Mouse (Mus musculus) ovary, postnatal 10 days (tissue): Measurements from ENCODE around the gene Parvb.
A peak's percentile ranks its signal among the peaks of the same experiment; 100 is the strongest.
"Not testable (repeated sequence)": the region's sequence is repeated elsewhere in the genome, so short reads cannot be mapped to it uniquely, and the experiment has no call there.

Experiments
- DNase-seq: peaks from one replicate; pipeline ENCODE4 v3.0.0; 2022; ENCODE audit warnings: low spot score

Gene Parvb

DNA sequence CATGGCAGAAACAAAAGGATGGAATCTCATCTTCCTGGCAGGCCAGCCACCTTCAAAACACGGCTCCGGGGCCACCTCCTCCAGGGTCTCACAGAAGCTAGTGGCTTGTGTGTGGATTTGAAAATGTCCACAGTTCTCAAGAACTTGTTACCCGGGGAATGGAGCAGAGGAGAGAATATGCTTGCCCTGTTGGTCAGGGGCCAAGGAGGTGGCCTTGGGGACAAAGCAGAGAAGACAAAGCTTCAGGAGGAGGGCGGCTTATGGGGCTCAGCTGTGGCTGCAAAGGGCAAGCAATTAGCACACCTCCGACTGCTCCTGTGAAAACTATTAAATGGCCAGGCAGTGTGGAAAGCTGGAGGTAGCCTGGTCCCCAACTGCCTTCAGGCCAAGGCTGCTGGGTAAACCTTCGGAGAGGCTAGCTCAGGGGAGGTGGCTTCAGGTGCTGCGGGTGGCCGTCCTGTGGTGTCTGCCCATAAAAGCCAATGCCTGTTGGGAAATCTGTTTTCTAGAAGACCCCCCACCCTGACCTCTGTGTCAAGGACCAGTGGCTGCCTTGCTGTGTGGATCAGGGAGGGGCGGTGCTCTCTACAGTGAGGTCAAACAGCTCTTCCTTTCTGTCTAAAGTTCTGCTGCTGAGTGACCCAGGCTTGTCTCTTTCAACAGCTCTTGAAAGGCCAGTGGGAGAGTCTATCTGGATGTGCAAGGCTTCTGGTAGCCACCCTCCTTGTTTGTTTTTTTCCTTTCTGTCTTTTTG lies 26.9 kb downstream of the Parvb start:
- DNase-seq: no peak

DNA sequence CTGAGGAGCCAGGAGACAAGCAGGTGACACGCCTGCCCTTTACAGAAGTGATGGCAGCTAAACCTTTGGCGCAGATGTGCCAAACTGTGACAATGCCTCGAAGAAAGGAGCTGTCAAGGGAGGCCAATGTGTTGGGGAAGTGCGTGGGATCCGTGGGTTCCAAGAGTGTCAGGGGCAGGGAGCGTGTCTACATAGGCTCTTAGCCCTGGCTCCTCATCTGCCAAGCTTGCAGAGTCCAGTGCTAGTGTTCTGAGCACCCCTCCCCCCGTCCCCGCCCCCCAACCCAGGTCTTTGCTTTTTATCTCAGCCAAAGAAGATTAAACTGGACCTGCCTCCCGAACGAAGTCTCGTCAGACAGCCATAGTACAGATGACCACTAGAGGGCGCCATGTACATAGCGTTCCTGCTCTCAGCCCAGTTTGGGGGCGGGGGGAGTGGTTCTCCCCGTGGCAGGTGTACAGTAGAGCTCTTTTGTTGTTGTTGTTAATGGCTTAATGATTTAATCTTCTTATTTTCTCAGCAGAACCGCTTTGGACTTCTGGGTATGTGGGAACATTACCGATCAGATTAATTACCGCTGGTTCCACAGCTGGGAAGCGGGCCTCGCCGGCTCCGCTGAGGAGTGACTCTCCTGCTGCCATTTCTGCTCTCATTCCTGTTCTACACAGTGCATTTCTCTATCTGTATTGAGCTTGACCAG lies 28.4 kb downstream of the Parvb start:
- peak; percentile 57 for DNase-seq

DNA sequence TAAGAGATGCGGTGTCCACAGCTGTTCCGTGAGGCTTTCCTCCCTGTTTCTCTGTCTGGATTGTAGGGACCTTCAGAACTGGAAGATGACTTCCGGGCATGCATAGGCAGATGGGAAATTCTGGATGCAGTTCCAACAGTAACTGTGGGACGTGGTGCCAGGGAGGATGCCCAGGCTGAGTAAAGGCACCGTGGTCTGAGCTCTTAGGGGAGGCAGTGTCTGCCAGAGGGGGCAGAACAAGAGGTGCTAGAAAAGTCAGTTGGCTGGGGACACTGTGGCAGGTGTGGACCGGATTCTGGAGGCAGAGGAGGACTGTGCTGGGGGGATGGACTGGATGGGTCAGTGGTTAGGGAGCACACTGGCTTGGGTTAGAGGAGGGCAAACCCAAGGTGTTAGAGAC lies 30.8 kb downstream of the Parvb start:
- DNase-seq: no peak

DNA sequence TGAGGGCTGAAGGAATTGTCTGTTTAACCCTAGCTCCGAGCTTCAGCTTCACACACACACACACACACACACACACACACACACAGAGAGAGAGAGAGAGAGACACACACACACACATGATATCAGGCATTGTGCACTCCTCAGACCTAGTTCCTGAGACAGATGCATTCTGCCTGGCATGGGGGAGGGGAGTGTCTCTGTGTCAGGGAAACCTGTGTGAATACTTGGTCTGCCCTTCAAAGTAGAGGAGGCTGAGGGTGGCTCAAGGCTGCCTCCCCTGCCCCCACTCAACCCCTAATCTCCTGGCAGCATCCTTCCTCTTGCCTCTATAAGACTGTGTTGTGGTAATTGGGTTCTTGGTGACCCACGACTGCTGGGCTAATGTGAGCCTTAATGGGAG lies 31.7 kb downstream of the Parvb start:
- no peak for DNase-seq

DNA sequence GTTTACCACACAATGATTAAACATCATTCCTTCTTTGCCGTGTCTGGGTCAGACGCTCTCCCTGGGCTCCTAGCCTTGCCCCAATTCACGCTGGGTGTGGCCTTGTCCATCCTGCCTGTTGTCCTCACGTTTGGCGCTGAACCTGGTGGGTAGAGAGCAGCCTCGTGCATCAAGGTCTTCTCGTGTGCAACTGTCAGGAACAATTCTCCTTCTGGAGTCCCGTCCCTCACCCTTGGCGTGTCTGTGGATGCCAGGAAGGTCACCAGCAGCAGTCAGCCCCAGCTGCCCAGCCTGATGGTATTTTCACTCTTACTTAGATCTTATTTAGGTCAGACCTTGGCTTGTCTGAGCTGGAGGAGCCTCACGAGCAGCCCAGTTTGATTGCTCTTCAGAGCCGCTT lies 33.3 kb downstream of the Parvb start:
- DNase-seq: no peak

DNA sequence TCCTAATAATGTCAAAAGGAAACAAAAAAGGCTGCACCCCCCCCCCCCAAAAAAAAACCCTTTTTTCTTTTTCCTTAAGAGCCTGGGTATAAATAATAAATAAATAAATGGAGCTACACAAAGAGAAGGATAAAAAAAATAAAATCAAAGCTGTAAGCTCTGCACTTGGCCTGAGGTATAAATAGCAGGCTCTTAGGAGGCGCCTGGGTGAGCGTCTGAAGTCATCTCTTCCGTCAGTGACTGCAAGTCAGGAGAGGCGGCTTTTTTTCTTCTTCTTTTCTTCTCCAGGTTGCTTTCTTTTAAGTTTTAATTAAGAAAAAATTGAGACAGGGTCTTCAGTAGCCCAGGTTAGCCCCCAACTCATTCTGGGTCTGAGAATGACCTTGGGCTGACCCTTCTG lies 34.4 kb downstream of the Parvb start:
- no peak for DNase-seq

DNA sequence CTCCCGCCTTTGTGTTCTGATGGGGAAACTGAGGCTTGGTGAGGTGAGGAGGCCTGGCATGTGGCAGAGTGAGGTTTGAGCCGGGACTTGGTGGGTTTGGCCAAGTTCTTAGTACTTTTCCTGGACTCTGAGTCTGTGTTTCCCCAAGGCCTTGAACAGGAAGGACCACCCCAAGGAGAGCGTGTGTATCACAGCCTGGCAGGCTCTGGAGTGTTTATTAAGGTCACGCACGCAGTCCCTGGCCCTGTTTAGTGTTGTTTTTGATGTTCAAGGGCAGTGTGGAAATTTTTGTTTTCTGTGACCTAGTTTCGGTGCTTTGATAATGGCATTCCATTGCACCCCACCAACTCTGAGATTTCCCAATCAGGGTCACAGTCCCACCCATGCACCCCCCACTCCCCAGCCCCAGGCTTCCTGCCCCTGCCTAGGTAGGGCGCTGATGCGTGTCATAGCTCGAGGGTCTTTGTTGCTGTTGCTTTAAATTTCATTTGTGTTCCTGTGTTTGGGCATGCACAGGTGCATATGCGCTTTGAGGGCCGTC lies 35.9 kb downstream of the Parvb start:
- DNase-seq: no peak

DNA sequence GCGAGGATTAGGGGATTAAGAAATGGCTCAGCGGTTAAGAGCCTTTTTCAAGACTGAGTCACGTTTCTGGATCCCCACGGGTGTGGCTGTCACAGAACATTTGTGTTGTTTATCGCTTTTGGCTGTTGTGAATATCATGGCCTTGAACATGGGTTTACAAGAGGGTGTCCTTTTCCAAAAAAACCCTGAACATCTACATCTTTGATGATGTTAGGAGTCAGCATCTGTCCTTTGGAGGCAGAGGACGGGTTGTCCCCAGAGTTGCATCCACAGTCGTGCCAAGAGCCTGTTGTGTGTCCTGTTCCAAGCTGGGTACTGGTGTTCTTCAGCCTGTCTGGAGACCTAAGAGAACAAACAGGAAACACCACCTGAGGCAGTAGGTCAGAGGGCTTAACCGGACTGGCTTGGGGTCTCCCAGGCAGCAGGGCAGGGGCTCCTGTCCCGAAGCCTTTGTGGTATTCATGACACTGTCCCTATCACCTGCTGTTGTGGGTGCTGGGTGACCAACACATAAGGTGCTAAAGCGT lies 37.3 kb downstream of the Parvb start:
- no peak for DNase-seq

DNA sequence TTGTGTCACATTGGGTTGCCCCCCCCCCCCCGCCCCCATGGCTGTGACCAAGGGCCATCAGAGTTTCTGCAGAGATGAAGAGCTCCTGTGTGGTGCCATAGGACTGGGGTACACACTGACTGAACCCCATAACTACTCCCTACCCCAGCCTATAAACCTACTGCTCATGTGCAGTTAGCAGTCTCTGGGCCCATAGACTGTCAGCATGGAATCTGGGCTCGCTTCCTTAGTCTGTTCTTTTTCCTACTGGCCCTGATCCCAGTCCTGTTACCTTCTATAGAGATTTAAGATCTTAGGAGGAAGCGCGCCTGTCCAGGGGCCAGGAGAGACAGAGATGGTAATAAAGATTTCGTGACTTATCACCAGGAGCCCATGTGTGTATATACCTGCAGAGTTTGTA lies 38.2 kb downstream of the Parvb start:
- DNase-seq: no peak

DNA sequence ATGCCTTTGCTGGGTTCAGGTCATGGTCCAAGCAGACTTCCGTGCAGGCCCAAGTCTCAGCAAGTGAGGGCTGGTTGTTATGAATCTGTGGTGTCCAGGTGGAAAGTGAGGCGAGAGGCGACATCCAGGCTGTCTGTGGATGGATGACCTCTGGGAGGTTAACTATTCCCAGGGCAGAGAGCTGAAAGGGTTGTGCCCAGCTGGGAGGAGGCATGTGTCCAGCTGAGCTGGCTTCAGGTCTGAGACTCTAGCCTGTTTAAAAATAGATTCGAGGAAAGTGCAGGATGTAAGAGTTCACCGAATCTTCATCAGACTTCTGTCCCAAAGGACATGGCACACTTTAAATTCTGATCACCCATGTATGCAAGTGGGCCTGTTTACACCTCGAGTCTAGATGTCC lies 38.6 kb downstream of the Parvb start:
- DNase-seq: no peak

DNA sequence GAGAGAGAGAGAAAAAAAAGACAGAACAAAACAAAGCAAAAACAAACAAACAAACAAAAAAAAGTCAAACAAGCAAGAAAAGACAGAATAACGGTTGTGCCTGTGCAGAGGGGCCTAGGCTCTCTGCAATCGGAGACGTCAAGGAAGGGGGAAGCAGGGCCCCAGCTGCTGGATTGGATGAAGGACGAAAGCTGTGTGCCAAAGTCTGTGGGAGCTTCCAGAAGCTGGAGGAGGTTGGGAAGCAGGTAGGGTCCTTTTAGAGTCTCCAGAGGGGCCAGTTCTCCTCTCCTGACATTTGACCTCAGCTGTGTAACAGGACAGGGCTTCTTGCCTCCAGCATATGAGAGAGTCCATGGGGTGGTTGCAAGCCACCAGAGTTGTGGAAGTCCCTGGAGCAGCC lies 44.2 kb downstream of the Parvb start:
- no peak for DNase-seq

DNA sequence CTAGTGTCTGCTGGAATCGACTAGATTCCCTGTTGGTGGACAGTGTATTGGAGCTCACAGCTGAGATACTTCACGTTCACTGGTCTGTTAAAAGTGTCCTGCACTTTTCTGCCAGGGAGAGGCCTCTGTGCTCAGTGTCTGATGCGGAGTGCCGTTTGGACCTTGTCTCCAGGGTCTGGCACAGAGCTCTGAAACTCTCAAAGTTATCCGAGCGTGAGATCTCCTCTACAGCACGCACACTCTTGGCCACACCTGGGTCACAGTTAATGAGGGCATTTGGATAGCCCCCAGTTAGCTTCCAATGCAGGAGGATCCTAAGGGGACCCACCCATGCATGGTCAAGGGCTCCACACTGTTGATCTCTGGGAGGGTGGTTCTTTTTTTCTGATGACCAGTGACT lies 46.2 kb downstream of the Parvb start:
- no peak for DNase-seq

DNA sequence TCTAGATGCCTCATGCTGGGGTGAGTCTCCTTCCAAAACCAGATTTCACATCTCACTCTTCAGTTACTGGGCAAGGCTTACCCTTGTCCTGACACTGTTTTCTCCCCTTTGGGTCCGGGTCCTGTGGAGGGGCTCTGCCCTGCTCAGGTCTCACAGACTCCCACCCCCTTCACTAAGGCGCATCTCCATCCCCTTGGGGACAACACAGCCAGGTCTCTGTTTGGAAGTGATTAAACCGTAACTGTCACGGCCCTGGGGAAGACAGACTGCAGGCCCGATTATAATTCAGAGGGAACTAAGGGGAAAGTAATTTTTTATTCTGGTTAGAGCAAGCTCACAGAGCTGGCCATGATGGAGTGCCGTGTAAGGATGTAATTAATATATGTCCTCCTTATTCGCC lies 46.8 kb downstream of the Parvb start:
- DNase-seq: no peak

DNA sequence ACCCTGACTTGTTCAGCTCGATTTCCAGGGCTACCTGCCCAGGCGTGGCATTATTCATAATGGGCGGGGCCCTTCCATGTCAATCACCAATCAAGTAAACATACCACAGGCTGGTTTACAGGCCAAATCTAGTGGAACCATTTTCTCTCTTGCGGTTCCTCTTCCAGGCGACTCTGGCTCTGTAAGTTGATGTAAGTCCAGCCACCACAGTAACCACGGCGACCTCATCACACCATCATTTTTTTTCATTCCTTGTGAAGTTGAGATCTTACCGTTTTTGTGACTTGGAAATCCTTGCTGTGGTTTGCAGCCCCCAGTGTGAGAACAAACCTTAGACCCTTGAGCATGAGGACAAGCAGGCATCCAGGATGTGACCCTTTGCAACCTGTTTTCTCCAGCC lies 48.5 kb downstream of the Parvb start:
- no peak for DNase-seq

DNA sequence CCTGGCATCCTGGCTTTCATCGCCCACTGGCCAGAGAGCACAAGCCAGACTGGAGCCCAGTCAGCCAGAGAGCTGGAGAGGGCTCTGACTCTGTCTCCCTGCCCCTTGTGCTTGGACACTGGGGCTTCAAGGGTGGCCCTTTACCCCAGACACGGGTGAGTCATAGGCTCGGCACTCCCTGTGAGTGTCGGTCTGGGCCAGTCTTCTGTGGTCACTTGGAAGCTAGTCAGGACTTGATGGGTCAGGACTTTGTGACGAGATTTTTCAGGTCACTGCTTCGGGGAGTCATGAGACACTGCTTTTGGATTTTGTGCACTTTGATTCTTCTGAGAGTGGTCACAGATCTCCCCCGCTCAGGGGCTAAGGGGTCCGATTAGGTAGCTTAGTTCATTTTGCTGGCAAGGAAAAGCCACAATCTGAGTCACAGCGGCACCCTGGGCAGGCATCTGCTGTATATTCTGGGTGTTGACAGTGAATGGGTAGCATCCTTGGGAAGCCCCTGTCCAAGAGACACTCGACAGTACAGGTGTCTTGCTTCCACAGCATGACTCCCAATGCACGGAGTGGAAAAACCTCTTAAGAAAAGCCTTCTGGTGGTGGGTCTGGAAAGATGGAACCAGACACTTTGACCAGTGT lies 49.0 kb downstream of the Parvb start:
- no peak for DNase-seq

DNA sequence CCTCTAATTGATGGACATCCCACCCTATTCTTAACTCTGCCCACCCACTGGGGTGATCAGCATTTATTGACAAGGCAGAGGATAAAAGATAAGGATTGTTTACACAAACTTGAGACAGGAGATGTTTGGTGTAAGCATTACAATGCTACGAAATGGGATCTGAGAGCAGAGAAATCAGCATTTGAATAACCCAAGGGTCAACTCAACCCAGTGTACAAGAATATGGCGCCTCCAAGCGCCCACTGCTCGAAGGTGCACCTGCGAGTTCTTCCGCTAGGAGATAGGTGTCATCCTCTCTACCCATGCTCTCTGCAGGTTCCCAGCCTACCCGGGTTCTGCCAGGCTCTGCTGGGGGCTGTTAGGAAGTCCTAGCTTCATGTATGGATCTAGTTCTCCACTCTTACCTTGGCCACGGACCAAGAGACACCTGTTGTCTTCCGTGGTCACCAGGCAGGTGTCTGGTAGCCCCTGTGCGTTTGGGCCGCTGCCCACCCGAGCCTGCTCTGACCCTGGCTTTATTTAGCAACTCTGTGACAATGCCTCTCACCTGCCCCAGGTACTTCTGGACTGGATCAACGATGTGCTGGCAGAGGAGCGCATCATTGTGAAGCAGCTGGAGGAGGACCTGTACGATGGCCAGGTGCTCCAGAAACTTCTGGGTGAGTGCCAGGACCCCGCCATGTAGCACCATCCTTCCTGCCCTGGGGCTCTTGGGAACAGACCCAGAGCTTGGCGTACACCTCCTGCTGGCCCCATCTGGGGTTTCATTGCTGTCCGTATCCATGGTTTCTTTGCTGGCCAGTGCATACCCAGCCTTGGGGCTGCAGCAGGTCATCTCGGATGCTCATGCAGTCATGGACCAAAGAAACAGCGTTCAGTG lies 50.6 kb downstream of the Parvb start:
- DNase-seq: no peak

DNA sequence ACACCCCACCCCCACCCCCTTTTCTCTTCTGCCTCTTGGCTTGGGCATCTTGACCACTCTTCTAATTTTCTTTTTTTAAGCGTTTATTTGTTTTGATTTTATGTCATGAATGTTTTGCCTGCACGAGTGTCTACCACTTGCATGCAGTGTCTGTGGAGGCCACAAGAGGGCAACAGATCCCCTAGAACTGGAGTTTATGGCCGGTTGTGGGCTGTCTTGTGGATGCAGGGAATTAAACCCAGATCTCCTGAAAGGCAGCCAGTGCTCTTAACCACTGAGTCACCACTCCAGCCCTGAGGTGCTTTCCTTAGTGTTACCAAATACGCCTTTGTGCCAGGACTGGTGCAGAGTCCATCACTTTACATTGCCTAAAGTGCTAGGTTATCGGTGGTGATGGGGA lies 52.2 kb downstream of the Parvb start:
- DNase-seq: no peak

DNA sequence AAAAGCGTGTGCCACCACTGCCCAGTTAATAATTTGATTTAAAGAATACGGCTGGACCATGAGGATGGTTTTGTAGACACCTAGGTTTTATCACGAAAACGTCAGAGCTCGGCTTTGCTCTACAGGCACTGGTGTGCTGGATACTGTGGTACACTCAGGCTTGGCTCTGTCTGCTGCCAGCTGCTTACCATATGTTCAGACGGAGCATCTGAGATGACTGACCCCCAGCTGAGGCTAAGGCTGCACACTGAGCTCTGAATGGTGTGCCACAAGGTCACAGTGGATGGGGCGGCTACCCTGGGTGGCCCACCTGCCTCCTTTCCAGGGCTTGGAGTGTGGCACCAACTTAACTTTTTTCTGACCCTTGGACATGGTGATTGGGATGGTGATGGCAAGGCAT lies 53.6 kb downstream of the Parvb start:
- no peak for DNase-seq

DNA sequence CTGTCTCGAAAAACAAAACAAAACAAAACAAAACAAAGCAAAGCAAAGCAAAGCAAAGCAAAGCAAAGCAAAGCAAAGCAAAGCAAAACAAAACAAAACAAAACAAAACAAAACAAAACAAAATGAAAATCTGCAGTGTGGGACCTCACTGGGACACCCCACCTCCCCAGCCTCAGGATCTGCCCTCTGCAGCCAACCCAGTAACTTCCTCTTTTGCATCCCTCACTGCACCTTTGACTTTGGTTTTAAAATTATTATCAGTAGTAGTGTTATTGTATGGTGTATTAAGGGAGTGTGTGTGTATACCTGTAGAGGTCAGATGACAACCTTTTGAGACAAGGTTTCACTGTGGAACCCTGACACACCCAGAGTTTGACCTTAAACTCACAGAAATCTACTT lies 57.1 kb downstream of the Parvb start:
- DNase-seq: not testable (repeated sequence)

DNA sequence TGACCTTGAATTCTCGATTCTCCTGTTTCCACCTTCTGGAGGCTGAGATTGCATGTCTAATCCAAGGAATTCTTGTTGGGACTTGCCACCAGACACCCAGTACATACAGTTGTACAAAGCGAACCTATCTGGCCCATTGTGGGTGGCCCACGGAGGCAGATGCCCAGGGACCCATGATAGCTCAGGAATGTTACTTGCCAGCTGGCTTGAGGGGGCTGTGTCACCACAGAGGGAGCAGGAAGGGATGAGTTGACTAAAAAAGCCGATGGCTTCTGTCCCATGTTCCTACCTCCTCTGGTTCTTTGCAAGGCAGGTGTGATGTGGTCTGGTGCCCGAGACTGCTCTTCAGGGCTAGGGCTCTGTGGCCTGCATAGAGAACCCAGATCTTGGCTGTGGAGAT lies 59.3 kb downstream of the Parvb start:
- no peak for DNase-seq

DNA sequence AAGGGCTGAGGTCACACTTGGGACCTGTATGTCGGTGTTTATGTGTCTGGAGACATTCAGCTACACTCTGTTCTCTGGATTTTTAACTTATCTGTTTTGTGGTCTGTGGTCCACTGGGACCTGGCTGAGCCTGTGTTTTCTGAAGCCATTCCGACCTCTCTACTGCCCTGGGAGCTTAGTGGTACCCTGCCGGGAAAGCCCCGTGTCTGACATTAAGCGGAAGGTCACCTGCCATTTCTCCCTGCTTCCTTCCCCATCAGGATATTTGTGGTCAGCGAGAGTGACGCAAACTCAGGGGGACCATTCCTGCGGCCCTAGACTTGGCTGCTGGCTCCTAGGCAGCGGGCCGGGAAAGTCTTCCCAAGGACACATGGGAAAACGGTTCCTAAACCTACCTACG lies 61.7 kb downstream of the Parvb start:
- DNase-seq: no peak

DNA sequence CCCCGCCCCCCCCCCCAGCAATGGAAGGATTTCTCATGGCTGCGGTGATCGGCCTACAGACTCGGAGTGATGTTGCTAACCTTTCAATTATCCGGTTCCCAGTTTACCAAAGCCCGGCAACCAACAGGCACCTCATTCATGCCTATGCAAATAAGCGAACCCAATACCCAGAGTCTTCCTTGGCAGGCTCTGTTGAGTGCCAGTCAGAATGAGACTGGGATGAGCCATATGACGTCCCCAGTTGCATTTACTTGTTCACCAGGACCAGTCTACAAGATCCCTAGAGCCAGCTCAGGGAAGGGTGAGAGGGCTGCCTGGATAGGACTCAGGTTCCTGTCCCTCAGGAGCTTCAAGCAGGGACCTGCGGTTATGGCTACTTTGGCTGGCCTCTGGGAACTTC lies 62.5 kb downstream of the Parvb start:
- DNase-seq: no peak
